Mouse (Mus musculus): Measurements from ENCODE around the gene Galnt2.

DNA sequence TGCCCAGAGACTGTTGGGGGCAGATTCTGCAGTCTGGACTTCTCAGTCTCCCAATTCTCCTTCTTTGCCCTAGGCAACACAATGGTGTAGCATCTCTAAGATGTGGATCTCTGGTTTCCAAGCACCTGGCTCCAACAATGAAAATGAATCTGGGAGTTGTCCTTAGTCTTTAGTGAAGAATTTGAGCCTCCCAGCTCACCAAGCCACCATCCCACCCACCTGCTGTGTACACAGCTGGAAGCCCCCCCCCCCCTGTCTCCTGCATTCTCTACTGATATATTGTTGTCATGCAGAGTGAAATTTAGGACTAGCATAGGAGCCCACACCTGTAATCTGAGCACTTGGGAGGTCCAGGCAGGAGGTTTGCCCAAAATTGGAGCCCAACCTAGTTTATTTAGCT is 14.2 kb upstream of the Galnt2 start:
- TF ChIP-seq CTCF (conservative IDR thresholded peaks at IDR 0.05; ENCODE audit: low read length) = no peak
- TF ChIP-seq POU5F1 (IDR thresholded peaks at IDR 0.05; ENCODE audit: borderline replicate concordance, low read length) = no peak
